Mouse (Mus musculus) layer of hippocampus, adult 11-12 months (tissue): ENCODE data around the gene Rhobtb1.
A peak's percentile ranks its signal among the peaks of the same experiment; 100 is the strongest.

Source experiments
- DNase-seq: peaks from one replicate; pipeline ENCODE4 v3.0.0; 2022; ENCODE audit warnings: low spot score

Rhobtb1 gene

GRCm38 (mm10) chr10:69165125-69165524 is 13.9 kb downstream of the Rhobtb1 start:
- peak; percentile 42 for DNase-seq

GRCm38 (mm10) chr10:69165847-69166246 is 14.6 kb downstream of the Rhobtb1 start:
- DNase-seq = no peak

- DNase-seq = no peak
Measured at GRCm38 (mm10) chr10:69166514-69166913, 15.3 kb downstream of the Rhobtb1 start.

- DNase-seq = no peak
Measured at GRCm38 (mm10) chr10:69172412-69172811, 21.2 kb downstream of the Rhobtb1 start.

- no peak for DNase-seq
Measured at GRCm38 (mm10) chr10:69176116-69176515, 24.9 kb downstream of the Rhobtb1 start.

GRCm38 (mm10) chr10:69179341-69179740 is 28.1 kb downstream of the Rhobtb1 start:
- no peak for DNase-seq

GRCm38 (mm10) chr10:69180997-69181396 is 29.8 kb downstream of the Rhobtb1 start:
- no peak for DNase-seq

- no peak for DNase-seq
Measured at GRCm38 (mm10) chr10:69184903-69185302, 33.7 kb downstream of the Rhobtb1 start.

GRCm38 (mm10) chr10:69185431-69185830 is 34.2 kb downstream of the Rhobtb1 start:
- DNase-seq = no peak

GRCm38 (mm10) chr10:69185894-69186893 is 35.0 kb downstream of the Rhobtb1 start:
- DNase-seq = peak; percentile 48

GRCm38 (mm10) chr10:69187773-69188443 is 36.7 kb downstream of the Rhobtb1 start:
- DNase-seq = no peak

- no peak for DNase-seq
Measured at GRCm38 (mm10) chr10:69190434-69191160, 39.4 kb downstream of the Rhobtb1 start.

- no peak for DNase-seq
Measured at GRCm38 (mm10) chr10:69192266-69192665, 41.0 kb downstream of the Rhobtb1 start.

- DNase-seq = no peak
Measured at GRCm38 (mm10) chr10:69193721-69194120, 42.5 kb downstream of the Rhobtb1 start.

- DNase-seq = no peak
Measured at GRCm38 (mm10) chr10:69204677-69205400, 53.6 kb downstream of the Rhobtb1 start.

GRCm38 (mm10) chr10:69206081-69206480 is 54.8 kb downstream of the Rhobtb1 start:
- DNase-seq = no peak

GRCm38 (mm10) chr10:69207481-69207880 is 56.2 kb downstream of the Rhobtb1 start:
- DNase-seq = no peak

GRCm38 (mm10) chr10:69207981-69208630 is 56.9 kb downstream of the Rhobtb1 start:
- DNase-seq = no peak

- no peak for DNase-seq
Measured at GRCm38 (mm10) chr10:69208705-69209104, 57.5 kb downstream of the Rhobtb1 start.

- DNase-seq = no peak
Measured at GRCm38 (mm10) chr10:69210006-69210405, 58.8 kb downstream of the Rhobtb1 start.

GRCm38 (mm10) chr10:69210659-69211058 is 59.4 kb downstream of the Rhobtb1 start:
- no peak for DNase-seq
